Mouse (Mus musculus): ENCODE data around the gene Olfr39.
"Not testable (repeated sequence)": the region's sequence is repeated elsewhere in the genome, so short reads cannot be mapped to it uniquely, and the experiment has no call there.

Gene Olfr39

GRCm38 (mm10) chr9:20282051-20282450 lies at the start of gene Olfr39:
TSS of gene Olfr39 (plus strand) at chr9:20282351.
- DNase-seq (ENCODE audit: low spot score in 2 of 2) = no peak

GRCm38 (mm10) chr9:20236819-20237218 lies 45.3 kb upstream of the Olfr39 start, which contains the start of gene Olfr872:
TSS of gene Olfr872 (plus strand) at chr9:20237119.
- DNase-seq (ENCODE audit: low spot score in 2 of 2) = no peak

- DNase-seq (ENCODE audit: low spot score in 2 of 2) = no peak
Observed at GRCm38 (mm10) chr9:20237378-20237777, 44.8 kb upstream of the Olfr39 start.

- DNase-seq (ENCODE audit: low spot score in 2 of 2) = not testable (repeated sequence)
Observed at GRCm38 (mm10) chr9:20295562-20295961, 13.4 kb downstream of the Olfr39 start.

GRCm38 (mm10) chr9:20298232-20298631 lies 16.1 kb downstream of the Olfr39 start, which contains the start of gene Olfr873:
TSS of gene Olfr873 (plus strand) at chr9:20298532.
- DNase-seq (ENCODE audit: low spot score in 2 of 2) = no peak

GRCm38 (mm10) chr9:20335994-20336393 lies 53.8 kb downstream of the Olfr39 start, which contains the start of gene Olfr18:
TSS of gene Olfr18 (minus strand) at chr9:20336094.
- no peak for DNase-seq (ENCODE audit: low spot score in 2 of 2)

All from natural killer cell, adult 2 months (primary cell).